ENCODE assay signal across 21 mouse cellular contexts in the genomic region with DNA sequence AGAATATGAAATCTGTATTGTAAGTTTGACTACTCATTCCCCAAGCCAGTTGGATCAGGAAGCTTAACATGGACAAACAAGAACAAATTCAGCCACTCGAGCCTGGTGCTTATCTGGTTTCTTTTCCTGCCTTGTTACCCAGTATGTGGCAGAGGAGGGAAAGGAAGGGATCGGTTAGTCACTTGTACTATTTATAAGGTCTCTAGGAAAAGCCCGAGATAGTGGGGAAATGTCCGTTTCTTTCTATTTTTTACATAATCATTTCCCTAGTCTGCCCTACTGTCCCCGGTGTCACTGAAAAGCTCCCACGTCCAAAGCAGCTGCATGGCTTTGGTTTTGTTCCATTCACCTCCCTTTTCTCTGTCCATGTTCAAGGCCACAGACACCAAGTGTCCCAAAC. TPM values are rescaled to one million over a fixed set of nuclear protein-coding genes. Genes with fewer than 3 reads are reported as not detected.
A peak's percentile ranks its signal among the peaks of the same experiment; 100 is the strongest.
DNase-seq lines count a peak whose midpoint lies in the region; ATAC-seq and TF ChIP-seq lines count a peak whose summit lies in the region.
"Had no signal": no experiment of that assay in that cellular context is flagged by ENCODE, and none has a peak within 500 bp of the region (broad histone marks: within the 10 kb centered on the region; RNA-seq: fewer than 3 reads in every experiment).

No protein-coding gene starts in this region.

- 19% methylated on average over 6 of the region's 6 CpGs for WGBS in heart, postnatal 0 days
- WGBS in liver, embryonic 15.5 days (ENCODE audit: insufficient replicate concordance) = 20% methylated on average over 6 of the region's 6 CpGs
- 84% methylated on average over 6 of the region's 6 CpGs for WGBS in midbrain, postnatal 0 days

- H3K27ac ChIP-seq in heart, postnatal 0 days (ENCODE audit: low read depth) = no peak overlapping the region
- H3K27ac ChIP-seq in liver, embryonic 15.5 days (replicated peaks) = no peak overlapping the region
- H3K27ac ChIP-seq in midbrain, postnatal 0 days (ENCODE audit: low read depth, low read length) = no peak overlapping the region
- H3K27ac ChIP-seq: embryonic facial prominence, embryonic 13.5 days; forebrain, embryonic 12.5 days; hindbrain, embryonic 15.5 days had no signal

- no peak overlapping the region for H3K4me3 ChIP-seq in heart, postnatal 0 days (ENCODE audit: low read depth, low read length)
- no peak overlapping the region for H3K4me3 ChIP-seq in liver, embryonic 15.5 days (replicated peaks)
- H3K4me3 ChIP-seq in midbrain, postnatal 0 days (ENCODE audit: low read depth, low read length) = no peak overlapping the region
- H3K4me3 ChIP-seq: embryonic facial prominence, embryonic 13.5 days; forebrain, embryonic 12.5 days; hindbrain, embryonic 15.5 days had no signal

- H3K4me1 ChIP-seq in heart, postnatal 0 days (ENCODE audit: control insufficient read depth, insufficient read depth) = no peaks in the 10 kb centered on the region
- no peaks in the 10 kb centered on the region for H3K4me1 ChIP-seq in liver, embryonic 15.5 days (replicated peaks)
- H3K4me1 ChIP-seq in midbrain, postnatal 0 days (ENCODE audit: insufficient read depth, low read length) = no peaks in the 10 kb centered on the region
- H3K4me1 ChIP-seq: embryonic facial prominence, embryonic 13.5 days; forebrain, embryonic 12.5 days; hindbrain, embryonic 15.5 days had no signal

- H3K4me2 ChIP-seq in heart, postnatal 0 days (ENCODE audit: low read depth, low read length) = no peak overlapping the region
- H3K4me2 ChIP-seq in liver, embryonic 15.5 days = no peak overlapping the region
- H3K4me2 ChIP-seq in midbrain, postnatal 0 days (ENCODE audit: low read depth, low read length, poor library complexity, severe bottlenecking) = no peak overlapping the region
- H3K4me2 ChIP-seq: embryonic facial prominence, embryonic 13.5 days; forebrain, embryonic 12.5 days; heart, embryonic 11.5 days; hindbrain, embryonic 15.5 days had no signal

- 0 out of 2 replicates have a peak, but pooled peaks have one; percentile 44 for ATAC-seq in heart, postnatal 0 days (ENCODE audit: insufficient read depth, low read depth)
- peak; percentile 67 for ATAC-seq in common myeloid progenitor, adult 5-6 weeks (replicated peaks; ENCODE audit: low read depth, poor library complexity, severe bottlenecking)
- 0 out of 2 replicates have a peak, but pooled peaks have one; percentile 28 for ATAC-seq in liver, embryonic 15.5 days (ENCODE audit: insufficient read depth)
- no peak for ATAC-seq in midbrain, postnatal 0 days (ENCODE audit: low FRiP score)
- ATAC-seq: CD4-positive, CD25-positive, alpha-beta regulatory T cell, adult 4 months; forebrain, postnatal 0 days had no signal

- TF ChIP-seq EP300 in heart, postnatal 0 days (IDR thresholded peaks at IDR 0.05; ENCODE audit: low read depth) = no peak

- no peaks in the 10 kb centered on the region for H3K36me3 ChIP-seq in heart, postnatal 0 days (replicated peaks; ENCODE audit: control insufficient read depth, insufficient read depth, low read length)
- no peaks in the 10 kb centered on the region for H3K36me3 ChIP-seq in liver, embryonic 15.5 days (replicated peaks)
- no peaks in the 10 kb centered on the region for H3K36me3 ChIP-seq in midbrain, postnatal 0 days (ENCODE audit: insufficient read depth, low read length)
- H3K36me3 ChIP-seq: embryonic facial prominence, embryonic 13.5 days; forebrain, embryonic 12.5 days; G1E; hindbrain, embryonic 15.5 days had no signal

- no peaks in the 10 kb centered on the region for H3K9me3 ChIP-seq in heart, postnatal 0 days (replicated peaks; ENCODE audit: control insufficient read depth, low read length)
- H3K9me3 ChIP-seq in liver, embryonic 15.5 days (replicated peaks) = no peaks in the 10 kb centered on the region
- H3K9me3 ChIP-seq in midbrain, postnatal 0 days (ENCODE audit: low read length) = no peaks in the 10 kb centered on the region
- H3K9me3 ChIP-seq: embryonic facial prominence, embryonic 13.5 days; forebrain, embryonic 12.5 days; hindbrain, embryonic 15.5 days had no signal

- TF ChIP-seq CTCF in heart, postnatal 0 days (IDR thresholded peaks at IDR 0.05; ENCODE audit: low read depth) = no peak
- TF ChIP-seq CTCF in midbrain, postnatal 0 days (IDR thresholded peaks at IDR 0.05) = no peak

- H3K9ac ChIP-seq in heart, postnatal 0 days (replicated peaks; ENCODE audit: low read depth, low read length) = no peak overlapping the region
- no peak overlapping the region for H3K9ac ChIP-seq in liver, embryonic 15.5 days
- no peak overlapping the region for H3K9ac ChIP-seq in midbrain, postnatal 0 days (replicated peaks; ENCODE audit: low read length, poor library complexity, severe bottlenecking)
- H3K9ac ChIP-seq: embryonic facial prominence, embryonic 13.5 days; forebrain, embryonic 12.5 days; forebrain, postnatal 0 days; hindbrain, embryonic 15.5 days had no signal

- H3K27me3 ChIP-seq in heart, postnatal 0 days (ENCODE audit: control insufficient read depth, insufficient read depth, low read length) = no peaks in the 10 kb centered on the region
- H3K27me3 ChIP-seq in liver, embryonic 15.5 days = no peaks in the 10 kb centered on the region
- no peaks in the 10 kb centered on the region for H3K27me3 ChIP-seq in midbrain, postnatal 0 days (ENCODE audit: insufficient read depth, low read length)
- H3K27me3 ChIP-seq: embryonic facial prominence, embryonic 13.5 days; forebrain, embryonic 12.5 days; hindbrain, embryonic 15.5 days had no signal

- DNase-seq in heart, postnatal 0 days (ENCODE audit: low spot score) = peak; percentile 30
- DNase-seq in heart, adult 8-10 months (ENCODE audit: low spot score) = no peak
- peak; percentile 14 for DNase-seq in brain, adult 2 months (ENCODE audit: low read depth, low spot score)
- DNase-seq in cerebellum, postnatal 14 days = no peak
- DNase-seq in retina, postnatal 1 day = no peak
- DNase-seq in midbrain, postnatal 0 days (ENCODE audit: low spot score) = no peak
- DNase-seq: adrenal gland, adult 8-10 months; adrenal gland, postnatal 36 days; cerebellum, adult 11 months; cerebellum, adult 8-10 months; cerebellum, postnatal 25 days; forebrain, postnatal 0 days; heart, postnatal 36 days had no signal

RNA-seq across cellular contexts. Expression of a gene that starts 24.1 kb away (rescaled TPM):
- 1.3 and 7.1 TPM in 2 replicates for total RNA-seq in heart, postnatal 0 days (2014; rRNA removed; ENCODE audit: low replicate concordance)
- polyA plus RNA-seq in heart, postnatal 0 days (2015; fragmentation: Nextera tagmentation; extraction: Ambion mirVana) = 1.9 and 2.1 TPM in 2 replicates
- 1 to 10 TPM; 1.7 to 3.0 (median 2.4) TPM for total RNA-seq in heart, adult 8-10 months (2022)
- 13.7 and 15.9 TPM in 2 replicates for total RNA-seq in common myeloid progenitor, adult 5-6 weeks (2017)
- 2.7 TPM in 2 replicates for polyA plus RNA-seq in liver, embryonic 15.5 days (2015; fragmentation: Nextera tagmentation; extraction: Ambion mirVana)
- 6.7 and 6.9 TPM in 2 replicates for total RNA-seq in midbrain, postnatal 0 days (2014; rRNA removed)
- 5.7 and 6.0 TPM in 2 replicates for polyA plus RNA-seq in midbrain, postnatal 0 days (2015; fragmentation: Nextera tagmentation; extraction: Ambion mirVana)
- polyA plus RNA-seq: G1E had no signal

Comparison
In these comparisons a context has a peak if more than half of its experiments do, and no peak if none do; other contexts are left out.
1. DNase-seq: peak in heart, postnatal 0 days (single experiment) and brain, adult 2 months (single experiment); none in heart, adult 8-10 months (single experiment), cerebellum, postnatal 14 days (0 of 2), retina, postnatal 1 day (single experiment) and midbrain, postnatal 0 days (single experiment).